Mouse (Mus musculus): ENCODE measurements around the gene Agbl3. TPM values are rescaled to one million over a fixed set of nuclear protein-coding genes. Genes with fewer than 3 reads are reported as not detected.

Agbl3 gene
- polyA plus RNA-seq, 1 experiment from 2014 or later, result 4.7 TPM

DNA sequence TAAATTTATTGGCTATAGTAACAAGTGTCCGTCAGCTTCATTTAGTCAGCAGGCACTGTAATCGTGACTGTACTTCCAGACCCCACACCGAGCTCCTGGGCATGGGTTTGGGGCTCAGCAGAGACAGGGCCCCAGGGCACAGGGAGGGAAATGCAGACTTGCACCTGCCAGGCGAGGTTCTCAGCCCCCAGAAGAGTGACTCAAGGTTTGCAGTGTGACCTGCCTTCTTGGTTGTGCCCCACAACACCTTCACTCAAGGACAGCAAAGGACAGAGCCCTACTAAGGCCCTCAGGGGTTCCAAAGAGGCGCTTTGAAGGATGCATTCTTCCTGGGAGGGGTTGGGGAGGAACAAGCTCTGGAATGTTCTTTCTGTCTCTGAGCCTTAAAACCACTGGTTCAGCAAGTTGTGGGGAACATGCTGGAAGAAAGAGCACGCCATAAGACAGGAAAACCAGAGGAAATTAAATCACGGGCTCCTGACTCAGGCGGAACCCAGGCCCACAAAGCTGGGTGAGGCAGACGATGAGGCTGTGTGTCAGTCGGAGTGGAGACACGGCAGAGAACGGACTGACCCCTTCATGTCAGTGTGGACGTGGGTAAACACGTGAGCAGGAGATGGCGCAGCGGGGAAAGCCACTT is 99.0 kb downstream of the Agbl3 start:
- Histone ChIP-seq H3K4me2 (replicated peaks; ENCODE audit: low read depth) (no peak overlapping the region), H3K9me3 (ENCODE audit: control insufficient read depth) (no peaks in the 10 kb centered on the region), H3K27ac (ENCODE audit: low read depth, low read length) (no peak overlapping the region), H3K4me1 (replicated peaks; ENCODE audit: control insufficient read depth, insufficient read depth, low read length) (peaks cover 5% of the 10 kb centered on the region; the same call in 1 of the 2 replicates), H3K4me3 (ENCODE audit: low read depth, low read length) (no peak overlapping the region), H3K9ac (ENCODE audit: low read depth, low read length) (no peak overlapping the region), H3K36me3 (ENCODE audit: control insufficient read depth, insufficient read depth) (peaks cover 9% of the 10 kb centered on the region; the same call in 1 of the 2 replicates), H3K27me3 (replicated peaks; ENCODE audit: control insufficient read depth, insufficient read depth, low read length) (no peaks in the 10 kb centered on the region)
- WGBS, result 88% methylated on average over 16 of the region's 16 CpGs
- TF ChIP-seq CTCF (IDR thresholded peaks at IDR 0.05; ENCODE audit: low read depth), result no peak
- no peak for ATAC-seq

DNA sequence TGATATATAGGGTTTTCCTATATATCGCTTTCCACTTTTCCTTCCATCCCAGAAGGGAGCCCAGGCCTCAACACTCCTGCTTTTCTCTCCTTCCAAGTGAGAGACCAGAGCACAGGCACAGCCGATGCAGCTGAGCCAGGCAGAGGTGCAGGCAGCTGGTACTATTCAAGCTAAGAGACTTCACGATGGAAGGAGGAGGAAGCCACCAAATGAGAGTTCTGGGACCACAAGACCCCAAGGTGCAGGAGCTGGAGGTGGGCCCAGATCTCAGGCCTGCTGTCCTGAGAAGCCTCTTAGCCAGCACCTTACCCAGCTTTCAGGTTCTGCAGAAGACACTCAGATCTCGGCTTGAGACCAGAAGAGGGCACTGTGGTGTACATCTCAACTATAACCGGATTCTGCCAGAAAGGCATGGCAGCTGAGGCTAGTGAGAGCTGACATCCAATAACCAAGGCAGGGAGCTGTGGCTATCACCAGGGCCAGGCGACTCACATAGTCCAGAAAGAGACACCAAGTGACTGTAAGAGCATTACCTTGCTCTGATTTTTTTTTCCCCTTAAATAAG is 99.8 kb downstream of the Agbl3 start:
- Histone ChIP-seq H3K9me3 (ENCODE audit: control insufficient read depth) (no peaks in the 10 kb centered on the region), H3K27me3 (replicated peaks; ENCODE audit: control insufficient read depth, insufficient read depth, low read length) (no peaks in the 10 kb centered on the region), H3K4me2 (replicated peaks; ENCODE audit: low read depth) (no peak overlapping the region), H3K9ac (ENCODE audit: low read depth, low read length) (no peak overlapping the region), H3K36me3 (ENCODE audit: control insufficient read depth, insufficient read depth) (peaks cover 9% of the 10 kb centered on the region; the same call in 1 of the 2 replicates), H3K4me1 (replicated peaks; ENCODE audit: control insufficient read depth, insufficient read depth, low read length) (peaks cover 5% of the 10 kb centered on the region; the same call in 1 of the 2 replicates), H3K4me3 (ENCODE audit: low read depth, low read length) (no peak overlapping the region), H3K27ac (ENCODE audit: low read depth, low read length) (no peak overlapping the region)
- WGBS, result 59% methylated on average over 6 of the region's 6 CpGs
- peak; percentile 74 for TF ChIP-seq CTCF (IDR thresholded peaks at IDR 0.05; ENCODE audit: low read depth)
- no peak for ATAC-seq

DNA sequence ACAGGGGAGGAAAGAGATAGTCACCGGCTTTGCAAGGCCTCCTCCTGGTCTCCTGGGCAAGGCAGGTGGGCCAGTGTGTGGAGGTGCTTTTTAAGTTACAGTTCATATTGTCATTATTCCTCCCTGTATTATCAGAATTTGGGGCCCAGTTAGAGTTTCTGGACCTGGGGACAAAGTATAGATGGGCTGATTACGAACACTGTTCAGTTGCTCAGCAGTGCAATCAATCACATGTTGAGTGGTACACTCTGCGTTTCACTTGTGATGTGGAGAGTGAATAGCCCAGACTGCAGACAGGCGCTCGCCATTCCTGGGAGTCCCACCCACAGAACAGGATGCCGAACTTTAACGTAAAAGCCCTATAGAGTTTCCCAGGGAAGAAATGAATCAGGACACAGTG is 104.5 kb downstream of the Agbl3 start:
- peaks cover 22% of the 10 kb centered on the region; the same call in 1 of the 2 replicates for H3K36me3 ChIP-seq (ENCODE audit: control insufficient read depth, insufficient read depth)
- 0 out of 2 replicates have a peak overlapping the region, but pooled peaks have one; percentile 37 for H3K9ac ChIP-seq (ENCODE audit: low read depth, low read length)
- H3K4me2 ChIP-seq (replicated peaks; ENCODE audit: low read depth), result peak overlapping the region; percentile 43
- H3K27ac ChIP-seq (ENCODE audit: low read depth, low read length), result peak overlapping the region; percentile 95
- no peaks in the 10 kb centered on the region for H3K27me3 ChIP-seq (replicated peaks; ENCODE audit: control insufficient read depth, insufficient read depth, low read length)
- WGBS, result 36% methylated on average over 7 of the region's 7 CpGs
- TF ChIP-seq CTCF (IDR thresholded peaks at IDR 0.05; ENCODE audit: low read depth), result no peak
- no peak overlapping the region for H3K4me3 ChIP-seq (ENCODE audit: low read depth, low read length)
- H3K4me1 ChIP-seq (replicated peaks; ENCODE audit: control insufficient read depth, insufficient read depth, low read length), result no peaks in the 10 kb centered on the region
- ATAC-seq, result peak; percentile 83
- no peaks in the 10 kb centered on the region for H3K9me3 ChIP-seq (ENCODE audit: control insufficient read depth)

DNA sequence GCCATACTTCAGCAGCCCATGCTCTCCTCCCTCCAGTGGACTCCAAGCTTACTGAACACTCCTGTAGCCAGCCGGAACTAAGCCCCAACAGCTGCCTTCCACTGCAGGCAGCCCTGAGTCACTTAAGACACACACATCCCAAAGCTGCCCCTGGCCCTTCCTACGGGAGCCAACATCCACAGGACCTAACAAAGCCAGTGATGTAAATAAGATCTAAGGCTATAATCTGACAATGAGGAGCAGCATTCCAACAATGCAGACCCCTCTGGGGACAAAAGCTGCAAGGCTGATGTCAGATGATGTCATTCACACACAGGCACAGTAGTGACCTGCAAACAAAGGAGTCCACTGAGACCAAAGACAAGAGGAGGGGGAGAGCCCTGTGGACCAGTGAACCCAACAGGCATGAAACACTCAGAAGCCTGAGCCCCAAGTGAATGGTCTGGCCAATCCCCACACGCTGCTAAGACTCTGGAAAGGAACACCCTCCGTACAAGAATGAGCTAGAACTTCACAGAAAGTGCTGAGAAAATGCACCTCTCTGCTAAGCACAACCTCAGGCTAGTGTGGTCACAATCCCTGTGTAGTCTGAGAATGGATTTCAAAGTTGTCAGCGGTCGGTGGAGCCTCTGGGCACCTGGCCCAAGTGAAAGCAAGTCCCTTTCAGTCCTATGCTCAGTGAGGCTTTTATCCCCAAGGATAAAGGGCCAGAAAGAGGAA is 107.1 kb downstream of the Agbl3 start:
- no peak for TF ChIP-seq CTCF (IDR thresholded peaks at IDR 0.05; ENCODE audit: low read depth)
- WGBS, result 87% methylated on average over 6 of the region's 6 CpGs
- no peak for ATAC-seq

DNA sequence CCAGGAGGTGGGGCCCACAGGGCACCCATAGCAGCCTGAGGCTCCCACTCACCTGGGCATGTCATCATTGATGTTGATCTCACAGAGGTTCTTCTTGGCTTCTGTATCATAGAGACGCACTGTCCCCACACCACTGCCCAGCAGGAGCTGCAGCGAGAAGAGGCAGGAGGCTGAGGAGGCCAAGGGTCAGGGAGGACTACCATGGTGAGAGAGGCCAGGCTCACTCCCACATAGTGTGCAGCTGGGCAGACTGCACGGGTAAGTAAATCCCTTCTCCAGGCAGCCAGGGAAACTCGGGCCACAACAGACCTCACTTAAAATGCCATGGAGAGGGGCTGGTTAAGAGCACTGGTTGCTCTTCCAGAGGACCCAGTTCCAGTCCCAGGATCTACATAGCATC is 109.0 kb downstream of the Agbl3 start:
- ATAC-seq, result peak; percentile 22; the same call in 1 of the 2 replicates
- Histone ChIP-seq H3K4me2 (replicated peaks; ENCODE audit: low read depth) (0 out of 2 replicates have a peak overlapping the region, but pooled peaks have one; percentile 9), H3K9me3 (ENCODE audit: control insufficient read depth) (no peaks in the 10 kb centered on the region), H3K27ac (ENCODE audit: low read depth, low read length) (peak overlapping the region; percentile 62; the same call in 1 of the 2 replicates), H3K4me3 (ENCODE audit: low read depth, low read length) (no peak overlapping the region), H3K4me1 (replicated peaks; ENCODE audit: control insufficient read depth, insufficient read depth, low read length) (no peaks in the 10 kb centered on the region), H3K27me3 (replicated peaks; ENCODE audit: control insufficient read depth, insufficient read depth, low read length) (no peaks in the 10 kb centered on the region), H3K9ac (ENCODE audit: low read depth, low read length) (no peak overlapping the region), H3K36me3 (ENCODE audit: control insufficient read depth, insufficient read depth) (peaks cover 25% of the 10 kb centered on the region; the same call in 1 of the 2 replicates)
- no peak for TF ChIP-seq CTCF (IDR thresholded peaks at IDR 0.05; ENCODE audit: low read depth)
- WGBS, result 53% methylated on average over 4 of the region's 4 CpGs

More for the DNA sequence above, 107.1 kb downstream of the Agbl3 start:
- Histone ChIP-seq H3K27ac (ENCODE audit: low read depth, low read length) (no peak overlapping the region), H3K27me3 (replicated peaks; ENCODE audit: control insufficient read depth, insufficient read depth, low read length) (no peaks in the 10 kb centered on the region), H3K4me3 (ENCODE audit: low read depth, low read length) (no peak overlapping the region), H3K4me2 (replicated peaks; ENCODE audit: low read depth) (no peak overlapping the region), H3K9me3 (ENCODE audit: control insufficient read depth) (no peaks in the 10 kb centered on the region), H3K4me1 (replicated peaks; ENCODE audit: control insufficient read depth, insufficient read depth, low read length) (no peaks in the 10 kb centered on the region), H3K9ac (ENCODE audit: low read depth, low read length) (no peak overlapping the region), H3K36me3 (ENCODE audit: control insufficient read depth, insufficient read depth) (peaks cover 17% of the 10 kb centered on the region; the same call in 1 of the 2 replicates)

DNA sequence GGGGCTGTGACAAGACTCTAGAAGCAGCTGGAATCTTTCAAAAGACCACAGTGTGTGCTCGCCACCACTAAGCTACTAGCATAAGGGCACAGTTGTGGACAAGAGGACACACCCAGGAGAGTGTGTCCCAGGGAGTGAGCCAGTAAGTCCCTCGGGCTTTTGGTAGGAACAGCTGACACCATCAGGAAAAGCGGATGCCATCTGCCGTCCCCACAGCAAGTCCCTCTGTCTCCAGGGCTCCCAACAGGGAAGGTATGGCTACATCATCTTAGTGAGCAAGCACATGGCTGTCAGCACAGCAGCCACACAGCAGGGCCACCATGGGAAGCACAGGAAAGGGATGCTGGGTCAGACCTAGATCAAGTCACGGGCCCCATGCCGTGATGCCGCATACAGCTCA is 115.3 kb downstream of the Agbl3 start:
- no peak overlapping the region for H3K27ac ChIP-seq (ENCODE audit: low read depth, low read length)
- no peak overlapping the region for H3K9ac ChIP-seq (ENCODE audit: low read depth, low read length)
- TF ChIP-seq CTCF (IDR thresholded peaks at IDR 0.05; ENCODE audit: low read depth), result no peak
- no peak overlapping the region for H3K4me3 ChIP-seq (ENCODE audit: low read depth, low read length)
- H3K27me3 ChIP-seq (replicated peaks; ENCODE audit: control insufficient read depth, insufficient read depth, low read length), result no peaks in the 10 kb centered on the region
- ATAC-seq, result no peak
- 90% methylated on average over 7 of the region's 7 CpGs for WGBS
- no peaks in the 10 kb centered on the region for H3K4me1 ChIP-seq (replicated peaks; ENCODE audit: control insufficient read depth, insufficient read depth, low read length)
- peaks cover 56% of the 10 kb centered on the region for H3K36me3 ChIP-seq (ENCODE audit: control insufficient read depth, insufficient read depth)
- no peak overlapping the region for H3K4me2 ChIP-seq (replicated peaks; ENCODE audit: low read depth)
- H3K9me3 ChIP-seq (ENCODE audit: control insufficient read depth), result no peaks in the 10 kb centered on the region
